16 mouse cellular contexts compared by ENCODE assay signal in genomic region chr10:45181344-45181743, GRCm38 (mm10). TPM values are rescaled to one million over a fixed set of nuclear protein-coding genes. Genes with fewer than 3 reads are reported as not detected.
DNase-seq lines count a peak whose midpoint lies in the region; ATAC-seq lines count a peak whose summit lies in the region.
"Had no signal": no experiment of that assay in that cellular context is flagged by ENCODE, and none has a peak within 500 bp of the region (broad histone marks: within the 10 kb centered on the region; RNA-seq: fewer than 3 reads in every experiment).

No protein-coding gene starts in this region.

- H3K27me3 ChIP-seq in heart, embryonic 11.5 days (ENCODE audit: control insufficient read depth, insufficient read depth, low read length) = no peaks in the 10 kb centered on the region
- H3K27me3 ChIP-seq in heart, embryonic 15.5 days = no peaks in the 10 kb centered on the region
- H3K27me3 ChIP-seq in forebrain, embryonic 15.5 days = no peaks in the 10 kb centered on the region
- H3K27me3 ChIP-seq: liver, embryonic 13.5 days; neural tube, embryonic 15.5 days; Patski had no signal

- no peak overlapping the region for H3K4me3 ChIP-seq in heart, embryonic 11.5 days (ENCODE audit: low read depth, low read length)
- no peak overlapping the region for H3K4me3 ChIP-seq in heart, embryonic 15.5 days
- no peak overlapping the region for H3K4me3 ChIP-seq in forebrain, embryonic 15.5 days
- H3K4me3 ChIP-seq: liver, embryonic 13.5 days; neural tube, embryonic 15.5 days had no signal

- H3K9me3 ChIP-seq in heart, embryonic 11.5 days (replicated peaks; ENCODE audit: control insufficient read depth, low read length) = no peaks in the 10 kb centered on the region
- no peaks in the 10 kb centered on the region for H3K9me3 ChIP-seq in heart, embryonic 15.5 days (replicated peaks)
- H3K9me3 ChIP-seq in forebrain, embryonic 15.5 days = no peaks in the 10 kb centered on the region
- H3K9me3 ChIP-seq: liver, embryonic 13.5 days; neural tube, embryonic 15.5 days had no signal

- ATAC-seq in heart, embryonic 11.5 days (replicated peaks; ENCODE audit: insufficient number of reproducible peaks, low FRiP score, low TSS enrichment) = no peak
- peak; percentile 84 for ATAC-seq in heart, embryonic 15.5 days (replicated peaks; ENCODE audit: insufficient number of reproducible peaks, insufficient read depth, low FRiP score, low read depth)
- no peak for ATAC-seq in erythroid progenitor cell, adult 5-6 weeks (replicated peaks; ENCODE audit: low FRiP score, poor library complexity, severe bottlenecking)
- ATAC-seq in forebrain, embryonic 15.5 days (replicated peaks) = no peak
- ATAC-seq: forebrain, postnatal 0 days; Patski had no signal

- 61% methylated on average over 3 of the region's 3 CpGs for WGBS in heart, embryonic 11.5 days (ENCODE audit: insufficient replicate concordance)
- WGBS in heart, embryonic 15.5 days = 25% methylated on average over 3 of the region's 3 CpGs
- 81% methylated on average over 3 of the region's 3 CpGs for WGBS in forebrain, embryonic 15.5 days

- peak; percentile 87 for DNase-seq in heart, adult 11 months
- peak; percentile 58 for DNase-seq in NIH3T3 (ENCODE audit: low read depth)
- DNase-seq in lung, postnatal 25 days (ENCODE audit: low spot score) = peak; percentile 29
- DNase-seq in urinary bladder, postnatal 10 days (ENCODE audit: low spot score) = no peak
- DNase-seq: cerebellum, adult 11-12 months; forebrain, postnatal 0 days; liver, embryonic 13.5 days; right cerebral cortex, postnatal 4 days; thymus, adult 18-20 months had no signal

- H3K4me1 ChIP-seq in heart, embryonic 11.5 days (ENCODE audit: control insufficient read depth, insufficient read depth, low read length) = peaks cover 7% of the 10 kb centered on the region; the same call in 1 of the 2 replicates
- H3K4me1 ChIP-seq in heart, embryonic 15.5 days (replicated peaks) = peaks cover 16% of the 10 kb centered on the region
- H3K4me1 ChIP-seq in forebrain, embryonic 15.5 days = no peaks in the 10 kb centered on the region
- H3K4me1 ChIP-seq: liver, embryonic 13.5 days; neural tube, embryonic 15.5 days had no signal

- H3K9ac ChIP-seq in heart, embryonic 11.5 days (ENCODE audit: low read depth, low read length) = no peak overlapping the region
- H3K9ac ChIP-seq in heart, embryonic 15.5 days = no peak overlapping the region
- no peak overlapping the region for H3K9ac ChIP-seq in forebrain, embryonic 15.5 days (replicated peaks)
- H3K9ac ChIP-seq: forebrain, postnatal 0 days; liver, embryonic 13.5 days; neural tube, embryonic 15.5 days had no signal

- H3K36me3 ChIP-seq in heart, embryonic 11.5 days (ENCODE audit: control insufficient read depth, insufficient read depth, low read length) = no peaks in the 10 kb centered on the region
- no peaks in the 10 kb centered on the region for H3K36me3 ChIP-seq in heart, embryonic 15.5 days
- H3K36me3 ChIP-seq in forebrain, embryonic 15.5 days = no peaks in the 10 kb centered on the region
- H3K36me3 ChIP-seq: liver, embryonic 13.5 days; neural tube, embryonic 15.5 days had no signal

- no peak overlapping the region for H3K4me2 ChIP-seq in heart, embryonic 11.5 days
- peak overlapping the region; percentile 34; the same call in 1 of the 2 replicates for H3K4me2 ChIP-seq in heart, embryonic 15.5 days
- H3K4me2 ChIP-seq in forebrain, embryonic 15.5 days (replicated peaks) = no peak overlapping the region
- H3K4me2 ChIP-seq: liver, embryonic 13.5 days; neural tube, embryonic 15.5 days had no signal

- no peak overlapping the region for H3K27ac ChIP-seq in heart, embryonic 11.5 days (ENCODE audit: low read depth, low read length)
- H3K27ac ChIP-seq in heart, embryonic 15.5 days = peak overlapping the region; percentile 87
- no peak overlapping the region for H3K27ac ChIP-seq in forebrain, embryonic 15.5 days (replicated peaks)
- H3K27ac ChIP-seq: liver, embryonic 13.5 days; neural tube, embryonic 15.5 days had no signal

RNA-seq across cellular contexts. Expression of gene Popdc3, which starts 3.4 kb away (rescaled TPM):
- polyA plus RNA-seq in heart, embryonic 11.5 days (2014; fragmentation: Nextera tagmentation; extraction: Ambion mirVana) = 15.5 and 19.2 TPM in 2 replicates
- polyA plus RNA-seq in heart, embryonic 15.5 days (2015; fragmentation: Nextera tagmentation; extraction: Ambion mirVana) = 39.3 and 47.7 TPM in 2 replicates
- not detected in 2 replicates for total RNA-seq in erythroid progenitor cell, adult 5-6 weeks (2015; ENCODE audit: low replicate concordance)
- not detected in 2 replicates for total RNA-seq in erythroid progenitor cell, adult 5-6 weeks (2017; ENCODE audit: low replicate concordance)
- polyA plus RNA-seq in forebrain, embryonic 15.5 days (2015; fragmentation: Nextera tagmentation; extraction: Ambion mirVana) = 0.38 and 0.47 TPM in 2 replicates
- total RNA-seq: hematopoietic stem cell, adult 5-6 weeks had no signal

Comparison
In these comparisons a context has a peak if more than half of its experiments do, and no peak if none do; other contexts are left out.
1. RNA of gene Popdc3, which starts 3.4 kb away (polyA plus RNA-seq): 39.3 to 47.7 TPM in heart, embryonic 15.5 days and 15.5 to 19.2 TPM in heart, embryonic 11.5 days; 0.38 to 0.47 TPM in forebrain, embryonic 15.5 days; every median in the first group is over 10 times any median in the second.